In genomic region chr1:135671956-135672355, GRCm38 (mm10) we compare ENCODE assay signal across 10 mouse cellular contexts. TPM values are rescaled to one million over a fixed set of nuclear protein-coding genes. Genes with fewer than 3 reads are reported as not detected.
A peak's percentile ranks its signal among the peaks of the same experiment; 100 is the strongest.
DNase-seq lines count a peak whose midpoint lies in the region; ATAC-seq and TF ChIP-seq lines count a peak whose summit lies in the region.
"Had no signal": no experiment of that assay in that cellular context is flagged by ENCODE, and none has a peak within 500 bp of the region (broad histone marks: within the 10 kb centered on the region; RNA-seq: fewer than 3 reads in every experiment).

No protein-coding gene starts in this region.

- H3K4me3 ChIP-seq in layer of hippocampus, adult 2 months = no peak overlapping the region
- H3K4me3 ChIP-seq in embryonic facial prominence, embryonic 15.5 days (replicated peaks) = no peak overlapping the region
- H3K4me3 ChIP-seq in heart, embryonic 16.5 days (ENCODE audit: low read length) = no peak overlapping the region
- no peak overlapping the region for H3K4me3 ChIP-seq in lung, embryonic 16.5 days (ENCODE audit: low read length)
- no peak overlapping the region for H3K4me3 ChIP-seq in cerebellum, adult 2 months (replicated peaks; ENCODE audit: insufficient read depth, low read depth, low read length)
- H3K4me3 ChIP-seq: forebrain, embryonic 13.5 days; liver, embryonic 13.5 days had no signal

- peak; percentile 23 for TF ChIP-seq CTCF in layer of hippocampus, adult 2 months (conservative IDR thresholded peaks at IDR 0.05)
- no peak for TF ChIP-seq CTCF in cerebellum, adult 2 months (IDR thresholded peaks at IDR 0.05; ENCODE audit: borderline replicate concordance, insufficient read depth, low read depth, low read length)

- 0 out of 2 replicates have a peak, but pooled peaks cover 5% of the 10 kb centered on the region for H3K27me3 ChIP-seq in embryonic facial prominence, embryonic 15.5 days
- H3K27me3 ChIP-seq in heart, embryonic 16.5 days (ENCODE audit: control insufficient read depth, insufficient read depth, low read length) = no peaks in the 10 kb centered on the region
- H3K27me3 ChIP-seq in lung, embryonic 16.5 days (ENCODE audit: control insufficient read depth, insufficient read depth, low read depth, low read length) = no peaks in the 10 kb centered on the region
- no peaks in the 10 kb centered on the region for H3K27me3 ChIP-seq in cerebellum, adult 2 months (ENCODE audit: control insufficient read depth, insufficient read depth, low read length)
- H3K27me3 ChIP-seq: forebrain, embryonic 13.5 days; liver, embryonic 13.5 days had no signal

- ATAC-seq in embryonic facial prominence, embryonic 15.5 days (ENCODE audit: insufficient number of reproducible peaks, low FRiP score, low TSS enrichment, low read depth) = no peak
- no peak for ATAC-seq in heart, embryonic 16.5 days (replicated peaks; ENCODE audit: extremely low read depth, insufficient read depth, low FRiP score)
- ATAC-seq in lung, embryonic 16.5 days (ENCODE audit: low read depth) = no peak
- ATAC-seq: forebrain, embryonic 13.5 days had no signal

- H3K4me1 ChIP-seq in embryonic facial prominence, embryonic 15.5 days = peaks cover 41% of the 10 kb centered on the region
- peaks cover 45% of the 10 kb centered on the region for H3K4me1 ChIP-seq in heart, embryonic 16.5 days (ENCODE audit: control insufficient read depth, insufficient read depth, low read length)
- H3K4me1 ChIP-seq in lung, embryonic 16.5 days (replicated peaks; ENCODE audit: control insufficient read depth, insufficient read depth, low read length) = peaks cover 44% of the 10 kb centered on the region
- no peaks in the 10 kb centered on the region for H3K4me1 ChIP-seq in cerebellum, adult 2 months (ENCODE audit: control insufficient read depth, insufficient read depth, low read length)

- no peak for DNase-seq in layer of hippocampus, adult 2 months (ENCODE audit: low spot score in 2 of 2)
- no peak for DNase-seq in layer of hippocampus, adult 9-11 months
- DNase-seq in cerebellum, adult 11 months = no peak
- no peak for DNase-seq in right cerebral cortex, postnatal 36 days (ENCODE audit: low spot score in 2 of 2)
- DNase-seq in cerebellum, adult 2 months = no peak
- DNase-seq: liver, embryonic 13.5 days had no signal

- TF ChIP-seq POLR2A in cerebellum, adult 2 months (IDR thresholded peaks at IDR 0.05; ENCODE audit: borderline replicate concordance, insufficient read depth, low read length) = no peak

- H3K27ac ChIP-seq in layer of hippocampus, adult 2 months = no peak overlapping the region
- 0 out of 2 replicates have a peak overlapping the region, but pooled peaks have one; percentile 8 for H3K27ac ChIP-seq in embryonic facial prominence, embryonic 15.5 days (replicated peaks)
- peak overlapping the region; percentile 62 for H3K27ac ChIP-seq in heart, embryonic 16.5 days (ENCODE audit: low read length)
- H3K27ac ChIP-seq in lung, embryonic 16.5 days (ENCODE audit: low read length) = peak overlapping the region; percentile 28
- no peak overlapping the region for H3K27ac ChIP-seq in cerebellum, adult 2 months (ENCODE audit: insufficient read depth, low read length)
- H3K27ac ChIP-seq: forebrain, embryonic 13.5 days had no signal

- H3K9ac ChIP-seq in embryonic facial prominence, embryonic 15.5 days = no peak overlapping the region
- H3K9ac ChIP-seq in heart, embryonic 16.5 days (ENCODE audit: low read length) = no peak overlapping the region
- H3K9ac ChIP-seq in lung, embryonic 16.5 days (ENCODE audit: low read length) = no peak overlapping the region
- H3K9ac ChIP-seq: forebrain, embryonic 13.5 days; liver, embryonic 13.5 days had no signal

- H3K9me3 ChIP-seq in embryonic facial prominence, embryonic 15.5 days (replicated peaks) = no peaks in the 10 kb centered on the region
- no peaks in the 10 kb centered on the region for H3K9me3 ChIP-seq in heart, embryonic 16.5 days (replicated peaks; ENCODE audit: control insufficient read depth, low read length)
- no peaks in the 10 kb centered on the region for H3K9me3 ChIP-seq in lung, embryonic 16.5 days (ENCODE audit: control insufficient read depth, low read length)
- H3K9me3 ChIP-seq: forebrain, embryonic 13.5 days; liver, embryonic 13.5 days had no signal

- H3K4me2 ChIP-seq in embryonic facial prominence, embryonic 15.5 days (replicated peaks) = no peak overlapping the region
- 0 out of 2 replicates have a peak overlapping the region, but pooled peaks have one; percentile 3 for H3K4me2 ChIP-seq in heart, embryonic 16.5 days (ENCODE audit: low read depth, low read length)
- no peak overlapping the region for H3K4me2 ChIP-seq in lung, embryonic 16.5 days (ENCODE audit: low read depth, low read length)
- H3K4me2 ChIP-seq: forebrain, embryonic 13.5 days; liver, embryonic 13.5 days had no signal

- no peaks in the 10 kb centered on the region for H3K36me3 ChIP-seq in embryonic facial prominence, embryonic 15.5 days
- H3K36me3 ChIP-seq in heart, embryonic 16.5 days (ENCODE audit: control insufficient read depth, insufficient read depth) = no peaks in the 10 kb centered on the region
- no peaks in the 10 kb centered on the region for H3K36me3 ChIP-seq in lung, embryonic 16.5 days (ENCODE audit: control insufficient read depth, insufficient read depth, low read length)
- H3K36me3 ChIP-seq: liver, embryonic 13.5 days had no signal

- whole genome bisulfite sequencing in embryonic facial prominence, embryonic 15.5 days = 66% methylated on average over 8 of the region's 8 CpGs
- 34% methylated on average over 8 of the region's 8 CpGs for WGBS in heart, embryonic 16.5 days
- WGBS in lung, embryonic 16.5 days = 46% methylated on average over 8 of the region's 8 CpGs
- 41% methylated on average over 8 of the region's 8 CpGs for WGBS in cerebellum, adult 2 months

RNA-seq across cellular contexts. Expression of gene Csrp1, which starts 47.9 kb away (rescaled TPM):
- 100 to 1,000 TPM; 220 to 231 TPM for total RNA-seq in layer of hippocampus, adult 2 months (2021)
- 118 and 128 TPM in 2 replicates for polyA plus RNA-seq in embryonic facial prominence, embryonic 15.5 days (2015; fragmentation: Nextera tagmentation; extraction: Ambion mirVana)
- polyA plus RNA-seq in heart, embryonic 16.5 days (2015; fragmentation: Nextera tagmentation; extraction: Ambion mirVana) = 160 and 174 TPM in 2 replicates
- 268 and 290 TPM in 2 replicates for polyA plus RNA-seq in lung, embryonic 16.5 days (2015; fragmentation: Nextera tagmentation; extraction: Ambion mirVana)
- 364 and 434 TPM in 2 replicates for polyA plus RNA-seq in cerebellum, adult 2 months (2012; rRNA removed)

Comparison
In these comparisons a context has a peak if more than half of its experiments do, and no peak if none do; other contexts are left out.
1. H3K27ac ChIP-seq: peak in embryonic facial prominence, embryonic 15.5 days (single experiment), heart, embryonic 16.5 days (single experiment) and lung, embryonic 16.5 days (single experiment); none in layer of hippocampus, adult 2 months (single experiment) and cerebellum, adult 2 months (single experiment).